Mouse (Mus musculus): ENCODE data around the gene Chsy1.

The Chsy1 gene

GRCm38 (mm10) chr7:66110636-66111112 lies 1.4 kb downstream of the Chsy1 start:
- DNase-seq: no peak

DNA sequence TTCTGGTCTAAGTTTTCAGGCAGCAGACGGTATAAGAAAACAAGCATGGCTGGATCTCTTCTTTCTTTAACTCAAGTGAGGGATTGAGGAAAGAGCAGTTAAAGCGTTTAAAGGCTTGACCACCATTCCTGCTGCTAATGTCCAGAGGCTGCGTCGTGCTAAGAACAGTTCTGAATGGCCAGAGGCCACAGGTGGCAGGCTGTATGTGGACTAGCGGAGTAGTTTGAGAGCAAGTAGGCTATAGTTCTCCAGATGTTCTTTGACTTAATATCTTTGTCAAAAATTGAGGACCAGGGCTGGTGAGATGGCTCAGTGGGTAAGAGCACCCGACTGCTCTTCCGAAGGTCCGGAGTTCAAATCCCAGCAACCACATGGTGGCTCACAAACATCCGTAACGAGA lies 1.9 kb downstream of the Chsy1 start:
- DNase-seq: no peak

- DNase-seq: no peak
These were observed 4.2 kb downstream of the Chsy1 start for GRCm38 (mm10) chr7:66113561-66113960.

GRCm38 (mm10) chr7:66115821-66116343 lies 6.6 kb downstream of the Chsy1 start:
- DNase-seq: no peak

DNA sequence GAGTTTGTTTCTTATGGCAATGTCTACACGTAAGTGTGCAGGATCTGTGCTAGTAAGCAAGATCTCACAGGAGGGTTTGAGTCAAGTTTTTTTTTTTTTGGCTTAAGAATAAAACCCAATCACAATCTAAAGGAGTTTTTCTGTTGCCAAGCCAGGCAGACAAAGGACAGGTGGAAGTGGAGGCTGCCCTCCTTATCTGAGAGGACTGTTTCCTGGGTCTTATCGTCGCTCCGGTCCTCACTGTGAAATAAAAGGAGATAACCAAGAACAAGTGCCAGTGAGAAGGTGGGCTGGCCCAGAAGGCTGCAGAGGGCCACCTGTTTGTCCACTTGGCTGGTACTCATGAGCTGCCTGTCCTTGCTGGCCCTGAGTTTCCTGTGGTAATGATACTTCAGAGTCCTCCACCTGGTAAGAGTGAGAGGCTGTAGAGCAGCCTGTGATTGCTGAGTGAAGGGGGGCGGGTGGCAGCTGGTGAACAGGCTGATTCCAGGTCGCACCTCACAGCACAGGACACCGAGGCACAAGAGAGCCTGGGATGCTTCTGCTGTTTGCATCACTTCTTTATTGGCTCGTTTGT lies 7.7 kb downstream of the Chsy1 start:
- DNase-seq: no peak

DNA sequence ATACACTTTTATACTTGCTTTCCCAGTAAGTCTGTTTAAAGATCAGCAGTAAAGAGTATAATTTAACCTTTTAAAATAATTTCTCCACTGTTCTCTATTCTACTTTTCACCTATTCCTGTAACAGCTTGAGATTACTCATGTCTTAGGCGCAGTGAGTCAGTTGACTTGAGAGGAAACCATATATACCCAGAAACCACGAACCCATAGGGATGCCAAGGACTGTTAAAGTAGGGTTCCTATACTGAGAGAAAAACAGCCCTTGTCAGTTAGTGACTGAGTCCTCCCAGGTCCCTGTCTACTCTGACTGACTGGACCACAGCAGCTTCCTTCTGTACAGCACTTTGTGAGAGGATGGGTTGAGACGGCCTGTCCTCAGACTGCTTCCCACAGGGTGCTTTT lies 8.7 kb downstream of the Chsy1 start:
- DNase-seq: no peak

- no peak for DNase-seq
These were observed 9.5 kb downstream of the Chsy1 start for GRCm38 (mm10) chr7:66118796-66119195.

- DNase-seq: no peak
These were observed 10.8 kb downstream of the Chsy1 start for GRCm38 (mm10) chr7:66120139-66120538.

GRCm38 (mm10) chr7:66120702-66121396 lies 11.5 kb downstream of the Chsy1 start:
- no peak for DNase-seq

GRCm38 (mm10) chr7:66124551-66124968 lies 15.2 kb downstream of the Chsy1 start:
- no peak for DNase-seq

- no peak for DNase-seq
These were observed 16.1 kb downstream of the Chsy1 start for GRCm38 (mm10) chr7:66125368-66125767.

GRCm38 (mm10) chr7:66127951-66128645 lies 18.8 kb downstream of the Chsy1 start:
- no peak for DNase-seq

DNA sequence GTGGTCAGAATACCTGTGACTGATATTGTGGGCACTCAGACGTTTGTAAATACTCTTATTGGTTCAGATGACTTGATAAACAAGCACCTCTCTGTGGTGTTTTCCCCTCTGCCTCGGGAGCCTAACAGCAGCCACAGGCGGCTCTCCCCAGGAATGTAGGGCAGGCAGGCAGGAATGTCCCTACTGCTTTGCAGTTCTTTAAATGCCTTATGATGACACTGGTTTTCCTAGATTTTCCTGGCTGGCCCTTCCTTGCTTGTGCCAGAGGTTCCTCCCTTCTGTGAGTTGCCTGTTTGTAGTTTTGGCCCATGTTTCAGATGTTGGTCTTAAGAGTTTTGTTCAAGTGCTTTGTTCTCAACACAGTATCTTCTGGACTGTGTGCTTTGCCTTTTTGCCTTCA lies 19.5 kb downstream of the Chsy1 start:
- DNase-seq: no peak

DNA sequence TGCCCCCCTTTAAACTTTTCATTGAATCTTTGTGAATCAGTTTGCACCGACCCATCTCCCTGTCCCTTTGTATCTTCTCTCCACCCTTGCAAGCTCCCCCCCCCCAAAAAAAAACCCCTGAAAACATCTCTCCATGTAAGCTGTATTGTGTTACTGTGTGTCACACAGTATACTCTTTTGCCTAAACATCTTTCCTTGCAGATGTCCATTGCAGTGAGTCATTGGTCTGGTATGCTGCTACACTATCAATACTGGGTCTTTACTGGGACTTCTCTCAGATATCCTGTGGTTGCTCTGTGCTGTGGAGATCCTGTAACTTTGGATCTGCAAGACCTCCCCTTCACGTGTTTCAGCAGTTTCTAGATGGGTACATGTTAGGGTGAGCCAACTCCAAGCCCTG lies 21.0 kb downstream of the Chsy1 start:
- DNase-seq: no peak

GRCm38 (mm10) chr7:66131776-66132421 lies 22.6 kb downstream of the Chsy1 start:
- no peak for DNase-seq

GRCm38 (mm10) chr7:66134154-66134553 lies 24.8 kb downstream of the Chsy1 start:
- no peak for DNase-seq

DNA sequence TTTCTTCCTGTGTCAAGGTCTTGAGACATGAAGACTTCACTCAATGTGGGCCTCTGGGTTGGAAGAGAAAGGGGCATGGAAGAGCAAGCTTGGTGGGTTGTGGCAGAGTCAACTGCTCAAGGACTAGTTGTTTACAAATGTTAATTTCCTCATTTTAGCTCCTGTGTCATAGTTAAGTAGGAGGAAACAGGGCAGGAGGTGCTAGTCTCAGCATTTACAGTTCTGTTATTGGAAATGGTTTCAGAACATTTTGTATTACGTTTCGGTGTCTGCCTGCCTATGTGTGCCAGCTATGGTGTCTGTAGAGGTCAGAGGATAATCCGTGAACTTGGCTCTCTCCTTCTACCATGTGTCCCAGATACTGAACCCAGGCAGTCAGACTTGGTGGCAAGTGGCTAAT lies 26.3 kb downstream of the Chsy1 start:
- DNase-seq: no peak

DNA sequence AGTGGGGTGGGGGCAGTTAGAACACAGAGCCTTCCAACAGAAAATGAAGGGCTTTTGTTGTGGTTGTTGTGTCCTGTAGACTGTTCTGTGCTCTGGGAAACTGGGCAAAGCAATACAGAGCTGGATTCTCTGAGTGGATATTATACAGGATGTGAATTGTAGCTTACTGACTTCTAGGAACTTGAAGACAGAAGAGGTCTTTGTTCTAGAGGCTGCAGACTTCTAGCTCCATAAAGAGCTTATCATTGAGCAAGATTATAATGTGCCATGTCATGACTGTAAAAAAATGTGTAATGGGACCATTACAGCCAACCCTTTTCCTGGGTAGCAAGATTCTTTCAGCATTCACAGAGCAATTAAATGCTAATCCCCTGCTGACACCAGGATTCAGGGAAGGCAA lies 26.9 kb downstream of the Chsy1 start:
- DNase-seq: no peak

- no peak for DNase-seq
These were observed 28.0 kb downstream of the Chsy1 start for GRCm38 (mm10) chr7:66137309-66137708.

GRCm38 (mm10) chr7:66138301-66138700 lies 29.0 kb downstream of the Chsy1 start:
- DNase-seq: no peak

GRCm38 (mm10) chr7:66138878-66139277 lies 29.6 kb downstream of the Chsy1 start:
- DNase-seq: no peak

DNA sequence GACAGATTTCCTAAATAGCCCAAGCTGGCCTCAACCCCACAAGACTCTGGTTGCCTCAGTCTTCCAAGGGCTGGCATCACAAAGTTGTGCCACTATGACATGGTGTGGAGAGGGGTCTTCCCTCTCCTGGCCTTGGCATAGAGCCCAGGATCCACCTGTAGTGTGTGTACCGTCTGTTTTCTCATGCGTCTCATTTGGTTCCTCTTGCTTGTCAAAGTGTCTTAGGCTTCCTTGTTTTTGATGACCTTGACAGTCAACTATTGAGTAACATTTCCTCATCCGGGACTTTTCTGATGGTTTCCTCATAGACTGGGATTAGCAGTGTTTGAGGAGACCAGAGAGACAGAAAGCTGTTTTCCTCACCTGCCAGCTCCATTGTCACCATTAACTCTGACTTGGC lies 30.8 kb downstream of the Chsy1 start:
- DNase-seq: no peak

DNA sequence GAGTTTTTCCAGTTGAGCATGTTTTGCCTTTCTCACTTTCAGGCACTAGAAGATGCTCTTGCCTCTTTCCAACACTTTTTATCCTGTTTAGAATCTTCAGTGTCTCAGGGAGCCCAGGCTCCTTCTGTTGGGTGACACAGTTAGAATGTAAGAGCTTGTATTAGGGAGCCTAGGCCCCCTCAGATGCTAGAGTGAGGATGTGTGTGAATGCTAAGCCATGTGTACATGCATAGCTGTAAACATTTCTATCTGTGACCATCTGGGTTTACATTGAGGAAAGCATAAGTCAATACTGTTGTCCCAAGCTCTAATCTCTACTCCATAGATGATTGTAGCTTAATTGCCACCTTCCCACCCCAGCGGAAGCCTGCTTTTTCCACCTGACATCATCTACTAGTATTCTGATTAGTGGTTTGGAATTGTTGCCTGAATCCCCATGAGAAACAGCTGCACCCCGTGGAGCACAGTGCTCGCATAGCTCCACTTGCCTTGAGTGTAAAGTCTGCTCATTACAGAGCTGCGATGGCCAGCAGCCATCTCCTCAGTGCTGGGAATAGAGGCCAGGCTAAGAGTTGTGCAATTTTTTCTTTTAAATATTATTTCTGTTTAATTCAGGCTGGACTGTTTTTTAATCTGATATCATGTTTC lies 31.7 kb downstream of the Chsy1 start:
- DNase-seq: no peak
